Mouse (Mus musculus): ENCODE data around the gene Pla2g4f.

GRCm38 (mm10) chr2:120341741-120342140, 27.8 kb upstream of the Pla2g4f start:
- TF ChIP-seq CTCF (IDR thresholded peaks at IDR 0.05; ENCODE audit: borderline replicate concordance, control insufficient read depth, extremely low read depth, insufficient read depth, low read length, poor library complexity) (no peak), POLR2A (IDR thresholded peaks at IDR 0.05; ENCODE audit: control insufficient read depth, extremely low read depth, insufficient read depth, low read length, poor library complexity) (no peak)
